Mouse (Mus musculus) C2C12 (cell line): Measurements from ENCODE around the gene Gpbp1. TPM values are rescaled to one million over a fixed set of nuclear protein-coding genes. Genes with fewer than 3 reads are reported as not detected.

Experiments used
- H3K27me3 ChIP-seq: one replicate; pipeline ENCODE4 v1.6.1; 2011; ENCODE audit not compliant: control insufficient read depth, insufficient read depth, insufficient read length
- H3K36me3 ChIP-seq: one replicate; pipeline ENCODE4 v1.6.1; 2011; ENCODE audit not compliant: control insufficient read depth, insufficient read depth
- H3K4me3 ChIP-seq: one replicate; pipeline ENCODE4 v1.5.1; 2011; ENCODE audit warnings: mild to moderate bottlenecking, control low read depth; ENCODE audit not compliant: poor library complexity, insufficient read depth, severe bottlenecking
- H3K79me2 ChIP-seq: one replicate; pipeline ENCODE4 v1.6.1; 2011; ENCODE audit not compliant: control insufficient read depth, insufficient read depth
- H3K79me3 ChIP-seq: one replicate; pipeline ENCODE4 v1.6.1; 2011; ENCODE audit warnings: low read depth, control low read depth
- H3ac ChIP-seq: one replicate; pipeline ENCODE3; 2011; ENCODE audit warnings: low read depth; ENCODE audit not compliant: control insufficient read depth, insufficient read length
- CEBPB ChIP-seq: IDR thresholded peaks from one replicate; pipeline ENCODE4 v1.6.1; 2011; ENCODE audit warnings: low read depth, mild to moderate bottlenecking, control low read depth, moderate library complexity
- CTCF ChIP-seq: IDR thresholded peaks from one replicate; pipeline ENCODE4 v1.5.1; 2011; ENCODE audit not compliant: control insufficient read depth, insufficient read depth, insufficient read length
- FOSL1 ChIP-seq: IDR thresholded peaks from one replicate; pipeline ENCODE4 v1.8.0; 2011; ENCODE audit warnings: mild to moderate bottlenecking, low read length; ENCODE audit not compliant: poor library complexity, insufficient read depth, severe bottlenecking
- MAX ChIP-seq: IDR thresholded peaks from one replicate; pipeline ENCODE4 v1.6.1; 2011; ENCODE audit warnings: mild to moderate bottlenecking, control low read depth
- MYOD1 ChIP-seq: IDR thresholded peaks from one replicate; pipeline ENCODE4 v1.6.1; 2011; ENCODE audit warnings: low read depth; ENCODE audit not compliant: control insufficient read depth, insufficient read length
- MYOG ChIP-seq: IDR thresholded peaks from one replicate; pipeline ENCODE4 v1.6.1; 2011; ENCODE audit not compliant: control insufficient read depth, insufficient read length; ENCODE audit errors: extremely low read depth
- USF1 ChIP-seq: IDR thresholded peaks from one replicate; pipeline ENCODE4 v1.6.1; 2011; ENCODE audit warnings: low read depth, mild to moderate bottlenecking, control low read depth, moderate library complexity
- polyA plus RNA-seq: library from polyadenylated mRNA; unstranded; fragments of >200 nt; fragmentation: generic; extraction: Trizol; gene quantifications from one replicate; pipeline ENCODE4 v1.2.1, GENCODE M21; 2012; ENCODE audit warnings: missing spikeins

The Gpbp1 gene
- polyA plus RNA-seq, 1 experiment: 12.9 TPM

GRCm38 (mm10) chr13:111394341-111394740, 95.6 kb downstream of the Gpbp1 start:
- no peak for TF ChIP-seq MYOG
- no peaks in the 10 kb centered on the region for H3K79me2 ChIP-seq
- H3K79me3 ChIP-seq: no peaks in the 10 kb centered on the region
- H3ac ChIP-seq: no peak overlapping the region
- no peaks in the 10 kb centered on the region for H3K27me3 ChIP-seq
- H3K36me3 ChIP-seq: no peaks in the 10 kb centered on the region
- no peak overlapping the region for H3K4me3 ChIP-seq

GRCm38 (mm10) chr13:111393426-111393825, 96.5 kb downstream of the Gpbp1 start:
- H3K36me3 ChIP-seq: no peaks in the 10 kb centered on the region
- no peaks in the 10 kb centered on the region for H3K79me3 ChIP-seq
- H3ac ChIP-seq: no peak overlapping the region
- no peaks in the 10 kb centered on the region for H3K27me3 ChIP-seq
- no peak overlapping the region for H3K4me3 ChIP-seq
- TF ChIP-seq CTCF: no peak
- TF ChIP-seq FOSL1: no peak
- TF ChIP-seq CEBPB: no peak
- no peak for TF ChIP-seq MYOD1
- H3K79me2 ChIP-seq: no peaks in the 10 kb centered on the region

- Histone ChIP-seq H3K27me3 (no peaks in the 10 kb centered on the region), H3K4me3 (no peak overlapping the region), H3K79me2 (no peaks in the 10 kb centered on the region), H3K79me3 (no peaks in the 10 kb centered on the region), H3ac (no peak overlapping the region), H3K36me3 (no peaks in the 10 kb centered on the region)
- no peak for TF ChIP-seq USF1
- TF ChIP-seq MYOG: no peak
- no peak for TF ChIP-seq FOSL1
- TF ChIP-seq CEBPB: no peak
- no peak for TF ChIP-seq MYOD1
- no peak for TF ChIP-seq CTCF
- TF ChIP-seq MAX: no peak
Observed at GRCm38 (mm10) chr13:111391426-111391825, 98.5 kb downstream of the Gpbp1 start.

DNA sequence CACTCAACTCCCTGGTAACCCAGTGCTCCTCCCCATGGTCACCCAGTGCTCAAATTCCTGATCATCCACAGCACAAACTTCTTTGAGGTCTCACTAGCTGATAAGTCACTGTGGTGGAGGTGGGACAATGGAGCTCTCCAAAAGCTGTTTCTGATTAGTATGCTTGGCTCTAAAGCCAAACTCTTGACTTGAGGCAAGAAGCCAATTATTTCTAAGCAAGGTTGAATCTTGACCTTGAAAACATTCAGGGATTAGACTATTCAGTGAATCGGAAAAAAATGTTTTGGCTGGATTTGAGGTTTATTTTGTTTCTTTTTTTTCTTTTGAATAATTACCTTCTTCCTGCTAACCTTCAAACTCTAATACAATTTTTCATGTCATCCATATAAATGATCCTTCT, 98.9 kb downstream of the Gpbp1 start:
- TF ChIP-seq MYOG (no peak), USF1 (no peak), CTCF (no peak), MYOD1 (no peak), FOSL1 (no peak), MAX (no peak), CEBPB (no peak)
- no peaks in the 10 kb centered on the region for H3K27me3 ChIP-seq
- H3K79me3 ChIP-seq: no peaks in the 10 kb centered on the region
- H3K36me3 ChIP-seq: no peaks in the 10 kb centered on the region
- no peak overlapping the region for H3K4me3 ChIP-seq
- H3K79me2 ChIP-seq: no peaks in the 10 kb centered on the region
- no peak overlapping the region for H3ac ChIP-seq

GRCm38 (mm10) chr13:111384011-111384985, 105.6 kb downstream of the Gpbp1 start:
- Histone ChIP-seq H3K79me3 (no peaks in the 10 kb centered on the region), H3K4me3 (no peak overlapping the region)

More at GRCm38 (mm10) chr13:111384011-111384985, 105.6 kb downstream of the Gpbp1 start:
- no peaks in the 10 kb centered on the region for H3K36me3 ChIP-seq
- TF ChIP-seq MYOD1 (no peak), USF1 (no peak), MAX (no peak), FOSL1 (no peak), CEBPB (no peak), MYOG (no peak), CTCF (no peak)
- no peak overlapping the region for H3ac ChIP-seq
- H3K79me2 ChIP-seq: no peaks in the 10 kb centered on the region
- no peaks in the 10 kb centered on the region for H3K27me3 ChIP-seq

Other genes starting within 250 kb of the Gpbp1 start
- gene Actbl2, start 235.1 kb downstream of the Gpbp1 start, polyA plus RNA-seq: not detected
- not detected for gene Gm49496, start 59.8 kb upstream of the Gpbp1 start, polyA plus RNA-seq
- not detected for gene Gm10198, start 102.7 kb upstream of the Gpbp1 start, polyA plus RNA-seq
- 2.8 TPM for gene Mier3, start 190.9 kb upstream of the Gpbp1 start, polyA plus RNA-seq